Mouse (Mus musculus) liver, postnatal 0 days (tissue): ENCODE measurements around the gene March6. TPM values are rescaled to one million over a fixed set of nuclear protein-coding genes. Genes with fewer than 3 reads are reported as not detected.

Experiments used
- ATAC-seq: fragments of 200-750 bp; cut with Nextera tagmentation; 2 replicates; pipeline ENCODE4 v1.8.0; 2017; ENCODE audit warnings: mild to moderate bottlenecking, moderate library complexity
- DNase-seq: peaks from one replicate; pipeline ENCODE4 v3.0.0-alpha.2; 2016
- H3K27ac ChIP-seq: fragments of 300-500 bp; sonication (generic); 2 replicates; pipeline ENCODE4 v1.5.1; 2014; ENCODE audit warnings: antibody characterized with exemption, moderate library complexity, mild to moderate bottlenecking, low read depth
- H3K27me3 ChIP-seq: fragments of 300-500 bp; sonication (generic); 2 replicates; pipeline ENCODE4 v1.6.1; 2014; ENCODE audit warnings: low read length, control low read depth, mixed read lengths; ENCODE audit not compliant: insufficient read depth
- H3K36me3 ChIP-seq: fragments of 300-500 bp; sonication (generic); replicated peaks from 2 replicates; pipeline ENCODE4 v1.6.1; 2014; ENCODE audit warnings: mild to moderate bottlenecking, control low read depth, low read length, moderate library complexity, mixed read lengths; ENCODE audit not compliant: insufficient read depth
- H3K4me1 ChIP-seq: fragments of 300-500 bp; sonication (generic); 2 replicates; pipeline ENCODE4 v1.6.1; 2014; ENCODE audit warnings: antibody characterized with exemption, mild to moderate bottlenecking, control low read depth; ENCODE audit not compliant: insufficient read depth
- H3K4me2 ChIP-seq: fragments of 300-500 bp; sonication (generic); 2 replicates; pipeline ENCODE4 v1.6.1; 2014; ENCODE audit warnings: low read depth, mild to moderate bottlenecking, low read length, moderate library complexity, mixed read lengths
- H3K4me3 ChIP-seq: fragments of 300-500 bp; sonication (generic); 2 replicates; pipeline ENCODE4 v1.5.1; 2014; ENCODE audit warnings: low read depth, low read length
- H3K9ac ChIP-seq: fragments of 300-500 bp; sonication (generic); replicated peaks from 2 replicates; pipeline ENCODE4 v1.6.1; 2014; ENCODE audit warnings: mild to moderate bottlenecking, moderate library complexity
- H3K9me3 ChIP-seq: fragments of 300-500 bp; sonication (generic); 2 replicates; pipeline ENCODE4 v1.6.1; 2016; ENCODE audit warnings: mild to moderate bottlenecking, control low read depth, low read length, mixed read lengths
- CTCF ChIP-seq: sonication (generic); IDR thresholded peaks from 2 replicates; pipeline ENCODE4 v1.5.1; 2016; ENCODE audit warnings: antibody characterized with exemption, low read depth
- EP300 ChIP-seq: IDR thresholded peaks from 2 replicates; pipeline ENCODE4 v1.6.1; 2016; ENCODE audit warnings: antibody characterized with exemption, low read depth, mild to moderate bottlenecking
- whole genome bisulfite sequencing: fragments of 180-500 bp; shearing (Covaris S2); extraction: QIAGEN DNeasy Blood & Tissue Kit; methylation state at CpG from one replicate; pipeline ENCODE4 v1.1.7; 2014; ENCODE audit not compliant: insufficient replicate concordance; 5-methylcytosine and 5-hydroxymethylcytosine counted together
- polyA plus RNA-seq: library from polyadenylated mRNA; unstranded; fragments of >200 nt; fragmentation: Nextera tagmentation; extraction: Ambion mirVana; gene quantifications from 2 replicates; pipeline ENCODE4 v1.2.1, GENCODE M21; 2015

The March6 gene
- polyA plus RNA-seq, 1 experiment from 2014 or later, result 17.3 TPM

GRCm38 (mm10) chr15:31453098-31453916 lies 77.5 kb downstream of the March6 start, which contains the start of gene Ropn1l:
Gene Ropn1l (minus strand): TSS chr15:31453737.
- peak within 1 kb of the TSS; percentile 93 for H3K27ac ChIP-seq
- H3K9me3 ChIP-seq, result no peaks in the 10 kb centered on the region
- no peaks in the 10 kb centered on the region for H3K27me3 ChIP-seq
- TF ChIP-seq EP300 (0 out of 2 replicates have a peak, but pooled peaks have one; percentile 20), CTCF (no peak)
- ATAC-seq (peak; percentile 91), DNase-seq (peak; percentile 92)
- H3K4me3 ChIP-seq, result peak within 1 kb of the TSS; percentile 72
- H3K9ac ChIP-seq, result peak within 1 kb of the TSS; percentile 79
- WGBS, result under 1% methylated on average over 57 of the region's 57 CpGs
- peaks cover 18% of the 10 kb centered on the region for H3K36me3 ChIP-seq
- H3K4me1 ChIP-seq, result peaks cover 27% of the 10 kb centered on the region
- peak within 1 kb of the TSS; percentile 98 for H3K4me2 ChIP-seq

- H3K4me2 ChIP-seq, result peak overlapping the region; percentile 98
- H3K27ac ChIP-seq, result peak overlapping the region; percentile 93
- peaks cover 27% of the 10 kb centered on the region for H3K4me1 ChIP-seq
- ATAC-seq (no peak), DNase-seq (no peak)
- peak overlapping the region; percentile 72 for H3K4me3 ChIP-seq
- no peak for TF ChIP-seq EP300
- no peak for TF ChIP-seq CTCF
- no peaks in the 10 kb centered on the region for H3K9me3 ChIP-seq
- WGBS, result 34% methylated on average over 18 of the region's 18 CpGs
- peak overlapping the region; percentile 79 for H3K9ac ChIP-seq
- peaks cover 11% of the 10 kb centered on the region; the same call in 1 of the 2 replicates for H3K36me3 ChIP-seq
- H3K27me3 ChIP-seq, result no peaks in the 10 kb centered on the region
Observed at GRCm38 (mm10) chr15:31452336-31453097, 78.3 kb downstream of the March6 start.

- Histone ChIP-seq H3K27ac (no peak overlapping the region), H3K4me3 (no peak overlapping the region), H3K9ac (no peak overlapping the region), H3K4me1 (peaks cover 25% of the 10 kb centered on the region), H3K9me3 (no peaks in the 10 kb centered on the region), H3K36me3 (peaks cover 2% of the 10 kb centered on the region; the same call in 1 of the 2 replicates), H3K4me2 (no peak overlapping the region), H3K27me3 (no peaks in the 10 kb centered on the region)
- WGBS, result 17% methylated on average over 2 of the region's 2 CpGs
- ATAC-seq (peak; percentile 28), DNase-seq (peak; percentile 30)
- TF ChIP-seq EP300 (no peak), CTCF (no peak)
Observed at GRCm38 (mm10) chr15:31449772-31450171, 81.1 kb downstream of the March6 start.

GRCm38 (mm10) chr15:31447121-31447520 lies 83.7 kb downstream of the March6 start:
- Histone ChIP-seq H3K9ac (no peak overlapping the region), H3K9me3 (no peaks in the 10 kb centered on the region), H3K27ac (no peak overlapping the region), H3K27me3 (no peaks in the 10 kb centered on the region), H3K4me1 (peaks cover 12% of the 10 kb centered on the region), H3K4me2 (no peak overlapping the region), H3K36me3 (no peaks in the 10 kb centered on the region), H3K4me3 (no peak overlapping the region)
- no peak; the same call in 1 of the 2 replicates for ATAC-seq
- 38% methylated on average over 7 of the region's 7 CpGs for WGBS
- peak; percentile 81 for TF ChIP-seq CTCF
- no peak for TF ChIP-seq EP300
- DNase-seq, result peak; percentile 32

- no peak for ATAC-seq
Observed at GRCm38 (mm10) chr15:31442698-31443097, 88.2 kb downstream of the March6 start.

GRCm38 (mm10) chr15:31441996-31442395 lies 88.9 kb downstream of the March6 start:
- H3K27ac ChIP-seq, result no peak overlapping the region
- H3K9me3 ChIP-seq, result no peaks in the 10 kb centered on the region
- no peak overlapping the region for H3K4me2 ChIP-seq
- H3K27me3 ChIP-seq, result no peaks in the 10 kb centered on the region
- no peaks in the 10 kb centered on the region for H3K36me3 ChIP-seq
- no peak for DNase-seq
- WGBS, result 74% methylated on average over 6 of the region's 6 CpGs
- TF ChIP-seq EP300, result no peak
- no peak for TF ChIP-seq CTCF
- no peak for ATAC-seq
- no peak overlapping the region for H3K9ac ChIP-seq
- no peaks in the 10 kb centered on the region for H3K4me1 ChIP-seq
- no peak overlapping the region for H3K4me3 ChIP-seq

More at GRCm38 (mm10) chr15:31442698-31443097, 88.2 kb downstream of the March6 start:
- DNase-seq, result no peak
- H3K27ac ChIP-seq, result no peak overlapping the region
- no peak overlapping the region for H3K4me3 ChIP-seq
- H3K27me3 ChIP-seq, result no peaks in the 10 kb centered on the region
- no peak overlapping the region for H3K9ac ChIP-seq
- no peak for TF ChIP-seq EP300
- no peak for TF ChIP-seq CTCF
- H3K4me2 ChIP-seq, result no peak overlapping the region
- no peaks in the 10 kb centered on the region for H3K9me3 ChIP-seq
- H3K4me1 ChIP-seq, result no peaks in the 10 kb centered on the region
- H3K36me3 ChIP-seq, result no peaks in the 10 kb centered on the region
- WGBS, result 76% methylated on average over 4 of the region's 4 CpGs
